Mouse (Mus musculus) MEL (cell line): Measurements from ENCODE around the gene Tmem144. TPM values are rescaled to one million over a fixed set of nuclear protein-coding genes. Genes with fewer than 3 reads are reported as not detected.

Experiments
- DNase-seq: peaks from one replicate; pipeline ENCODE4 v3.0.0; 2011; ENCODE audit warnings: low read depth, low spot score
- H3K27ac ChIP-seq: 2 replicates; pipeline ENCODE4 v1.5.1; 2012; ENCODE audit warnings: low read depth, mild to moderate bottlenecking, control low read depth, low read length, moderate library complexity; ENCODE audit not compliant: control insufficient read depth
- H3K27me3 ChIP-seq, 2 experiments: fragments of 150-350 bp in 1 of 2; sonication (generic) in 1 of 2; 2 replicates each; pipeline ENCODE4 v1.6.1; 2012; ENCODE audit warnings: low read length in 2 of 2, mild to moderate bottlenecking in 2 of 2, improper control_type of control experiment in 1 of 2, moderate library complexity in 1 of 2; ENCODE audit not compliant: insufficient read depth in 2 of 2, control insufficient read depth in 1 of 2
- H3K36me3 ChIP-seq, 2 experiments: 2 replicates each; pipeline ENCODE4 v1.6.1; 2012 to 2014; ENCODE audit warnings: low read length in 2 of 2, improper control_type of control experiment in 1 of 2, inconsistent platforms in 1 of 2, mild to moderate bottlenecking in 1 of 2; ENCODE audit not compliant: insufficient read depth in 2 of 2, control insufficient read depth in 1 of 2
- H3K4me1 ChIP-seq, 2 experiments: fragments of 150-350 bp in 1 of 2; sonication (generic) in 1 of 2; 2 replicates each; pipeline ENCODE4 v1.6.1; 2012; ENCODE audit warnings: low read length in 2 of 2, improper control_type of control experiment in 1 of 2, mild to moderate bottlenecking in 1 of 2; ENCODE audit not compliant: insufficient read depth in 2 of 2, control insufficient read depth in 1 of 2
- H3K4me3 ChIP-seq, 2 experiments: fragments of 150-350 bp in 1 of 2; sonication (generic) in 1 of 2; 2 replicates each; pipeline ENCODE4 v1.5.1; 2012; ENCODE audit warnings: low read depth in 2 of 2, low read length in 2 of 2, mild to moderate bottlenecking in 2 of 2, moderate library complexity in 2 of 2, control low read depth in 1 of 2, improper control_type of control experiment in 1 of 2; ENCODE audit not compliant: control insufficient read depth in 1 of 2, insufficient read depth in 1 of 2
- H3K79me2 ChIP-seq: 2 replicates; pipeline ENCODE4 v1.6.1; 2012; ENCODE audit warnings: mild to moderate bottlenecking, low read length, moderate library complexity; ENCODE audit not compliant: control insufficient read depth, poor library complexity, insufficient read depth
- H3K9ac ChIP-seq: 2 replicates; pipeline ENCODE4 v1.6.1; 2012; ENCODE audit warnings: low read depth, mild to moderate bottlenecking, control low read depth, low read length, moderate library complexity; ENCODE audit not compliant: control insufficient read depth, poor library complexity, severe bottlenecking
- H3K9me3 ChIP-seq: fragments of 150-350 bp; sonication (generic); replicated peaks from 2 replicates; pipeline ENCODE4 v1.6.1; 2012; ENCODE audit warnings: mild to moderate bottlenecking, low read length, improper control_type of control experiment, moderate library complexity; ENCODE audit not compliant: insufficient read depth
- BHLHE40 ChIP-seq: IDR thresholded peaks from 2 replicates; pipeline ENCODE4 v1.6.1; 2012; ENCODE audit warnings: low read depth, mild to moderate bottlenecking, inconsistent platforms, low read length, improper control_type of control experiment, borderline replicate concordance
- CTCF ChIP-seq, 3 experiments: IDR thresholded peaks in 2 of 3; conservative IDR thresholded peaks in 1 of 3; 2 replicates each; pipeline ENCODE4 v1.5.1; 2011 to 2012; ENCODE audit warnings: low read length in 3 of 3, low read depth in 2 of 3, mild to moderate bottlenecking in 2 of 3, improper control_type of control experiment in 1 of 3, inconsistent platforms in 1 of 3, mixed read lengths in 1 of 3, moderate library complexity in 1 of 3; ENCODE audit not compliant: control insufficient read depth in 1 of 3, insufficient read depth in 1 of 3, poor library complexity in 1 of 3, severe bottlenecking in 1 of 3
- E2F4 ChIP-seq: IDR thresholded peaks from 2 replicates; pipeline ENCODE4 v1.6.1; 2011; ENCODE audit warnings: low read depth, low read length, improper control_type of control experiment, borderline replicate concordance
- EP300 ChIP-seq, 2 experiments: IDR thresholded peaks; 2 replicates each; pipeline ENCODE4 v1.6.1; 2011; ENCODE audit warnings: improper control_type of control experiment in 2 of 2, low read length in 2 of 2, low read depth in 1 of 2, mild to moderate bottlenecking in 1 of 2
- ETS1 ChIP-seq: IDR thresholded peaks from 2 replicates; pipeline ENCODE4 v1.6.1; 2012; ENCODE audit warnings: low read depth, mild to moderate bottlenecking, inconsistent platforms, low read length, improper control_type of control experiment, moderate library complexity
- GABPA ChIP-seq: IDR thresholded peaks from 2 replicates; pipeline ENCODE4 v1.6.1; 2012; ENCODE audit warnings: low read depth, mild to moderate bottlenecking, inconsistent platforms, low read length, improper control_type of control experiment, moderate library complexity
- GATA1 ChIP-seq: IDR thresholded peaks from 2 replicates; pipeline ENCODE4 v1.6.1; 2011; ENCODE audit warnings: low read depth, low read length, improper control_type of control experiment
- HCFC1 ChIP-seq: IDR thresholded peaks from 2 replicates; pipeline ENCODE4 v1.6.1; 2012; ENCODE audit warnings: low read depth, mild to moderate bottlenecking, inconsistent platforms, low read length, improper control_type of control experiment, moderate library complexity
- KAT2A ChIP-seq: conservative IDR thresholded peaks from 2 replicates; pipeline ENCODE4 v1.6.1; 2012; ENCODE audit warnings: low read depth, low read length, improper control_type of control experiment, inconsistent platforms
- MAFK ChIP-seq: IDR thresholded peaks from 2 replicates; pipeline ENCODE4 v1.6.1; 2011; ENCODE audit warnings: low read depth, mild to moderate bottlenecking, low read length, improper control_type of control experiment, borderline replicate concordance
- MEF2A ChIP-seq: IDR thresholded peaks from 2 replicates; pipeline ENCODE4 v1.6.1; 2014; ENCODE audit warnings: low read depth, mild to moderate bottlenecking, inconsistent platforms, low read length, improper control_type of control experiment; ENCODE audit not compliant: poor library complexity, insufficient replicate concordance, severe bottlenecking; ENCODE audit errors: extremely low read depth
- MXI1 ChIP-seq: IDR thresholded peaks from 2 replicates; pipeline ENCODE4 v1.6.1; 2011; ENCODE audit warnings: mild to moderate bottlenecking, low read depth, low read length, improper control_type of control experiment
- NRF1 ChIP-seq: IDR thresholded peaks from 2 replicates; pipeline ENCODE4 v1.6.1; 2014; ENCODE audit warnings: low read depth, mild to moderate bottlenecking, inconsistent platforms, low read length, improper control_type of control experiment, moderate library complexity; ENCODE audit not compliant: poor library complexity, insufficient read depth, severe bottlenecking
- POLR2A ChIP-seq, 2 experiments: IDR thresholded peaks; 2 replicates each; pipeline ENCODE4 v1.6.1; 2011 to 2012; ENCODE audit warnings: low read length in 2 of 2, mild to moderate bottlenecking in 2 of 2, control low read depth in 1 of 2, improper control_type of control experiment in 1 of 2, low read depth in 1 of 2, moderate library complexity in 1 of 2; ENCODE audit not compliant: control insufficient read depth in 1 of 2, insufficient read depth in 1 of 2, poor library complexity in 1 of 2
- POLR2AphosphoS2 ChIP-seq: IDR thresholded peaks from 2 replicates; pipeline ENCODE4 v1.6.1; 2011; ENCODE audit warnings: low read length, improper control_type of control experiment
- POLR2AphosphoS5 ChIP-seq: IDR thresholded peaks from 2 replicates; pipeline ENCODE4 v1.6.1; 2012; ENCODE audit warnings: low read depth, borderline replicate concordance, mild to moderate bottlenecking, inconsistent platforms, low read length, moderate library complexity, mixed read lengths
- RCOR1 ChIP-seq: IDR thresholded peaks from 2 replicates; pipeline ENCODE4 v1.6.1; 2012; ENCODE audit warnings: low read depth, mild to moderate bottlenecking, inconsistent platforms, low read length, improper control_type of control experiment
- SMC3 ChIP-seq: IDR thresholded peaks from 2 replicates; pipeline ENCODE4 v1.6.1; 2011; ENCODE audit warnings: low read depth, low read length, improper control_type of control experiment
- UBTF ChIP-seq: IDR thresholded peaks from 2 replicates; pipeline ENCODE4 v1.6.1; 2012; ENCODE audit warnings: low read depth, mild to moderate bottlenecking, inconsistent platforms, low read length, improper control_type of control experiment, moderate library complexity, borderline replicate concordance; ENCODE audit not compliant: insufficient read depth
- USF1 ChIP-seq: IDR thresholded peaks from 2 replicates; pipeline ENCODE4 v1.6.1; 2014; ENCODE audit warnings: low read depth, mild to moderate bottlenecking, inconsistent platforms, low read length, improper control_type of control experiment, moderate library complexity
- ZKSCAN1 ChIP-seq: IDR thresholded peaks from 2 replicates; pipeline ENCODE4 v1.6.1; 2012; ENCODE audit warnings: low read depth, mild to moderate bottlenecking, inconsistent platforms, low read length, improper control_type of control experiment, moderate library complexity
- ZMIZ1 ChIP-seq: IDR thresholded peaks from 2 replicates; pipeline ENCODE4 v1.6.1; 2012; ENCODE audit warnings: low read depth, mild to moderate bottlenecking, inconsistent platforms, low read length, improper control_type of control experiment, moderate library complexity
- polyA plus RNA-seq, 2 experiments: library from polyadenylated mRNA; stranded (reverse) in 1 of 2; unstranded in 1 of 2; fragments of >175 nt in 1 of 2; fragments of >200 nt in 1 of 2; gene quantifications; 2 replicates each; pipeline versions ENCODE4 v1.2.1 to v1.2.4; 2012; ENCODE audit warnings: low replicate concordance in 2 of 2, low read depth in 1 of 2; ENCODE audit not compliant: insufficient read length in 2 of 2, insufficient read depth in 1 of 2, missing spikeins in 1 of 2
- total RNA-seq: library from RNA; depleted of rRNA; stranded (reverse); fragments of 300-350 nt; gene quantifications from 2 replicates; pipeline ENCODE4 v1.2.3, GENCODE M21; 2012

Tmem144 gene
- total and polyA plus RNA-seq, 3 experiments: 0.04 to 0.25 TPM; not detected in 1

GRCm38 (mm10) chr3:79821131-79821530 is 31.4 kb downstream of the Tmem144 start:
- Histone ChIP-seq H3K9ac (no peak overlapping the region), H3K4me3 (no peak overlapping the region), H3K27me3 (no peaks in the 10 kb centered on the region; a peak in 1 of 4 replicates), H3K79me2 (no peaks in the 10 kb centered on the region), H3K27ac (no peak overlapping the region), H3K4me1 (peaks cover 0 to 6% of the 10 kb centered on the region in 2 experiments; a peak in 2 of 4 replicates), H3K9me3 (no peaks in the 10 kb centered on the region), H3K36me3 (no peaks in the 10 kb centered on the region)
- TF ChIP-seq SMC3 (no peak), ZKSCAN1 (no peak), NRF1 (no peak)
- DNase-seq: no peak

DNA sequence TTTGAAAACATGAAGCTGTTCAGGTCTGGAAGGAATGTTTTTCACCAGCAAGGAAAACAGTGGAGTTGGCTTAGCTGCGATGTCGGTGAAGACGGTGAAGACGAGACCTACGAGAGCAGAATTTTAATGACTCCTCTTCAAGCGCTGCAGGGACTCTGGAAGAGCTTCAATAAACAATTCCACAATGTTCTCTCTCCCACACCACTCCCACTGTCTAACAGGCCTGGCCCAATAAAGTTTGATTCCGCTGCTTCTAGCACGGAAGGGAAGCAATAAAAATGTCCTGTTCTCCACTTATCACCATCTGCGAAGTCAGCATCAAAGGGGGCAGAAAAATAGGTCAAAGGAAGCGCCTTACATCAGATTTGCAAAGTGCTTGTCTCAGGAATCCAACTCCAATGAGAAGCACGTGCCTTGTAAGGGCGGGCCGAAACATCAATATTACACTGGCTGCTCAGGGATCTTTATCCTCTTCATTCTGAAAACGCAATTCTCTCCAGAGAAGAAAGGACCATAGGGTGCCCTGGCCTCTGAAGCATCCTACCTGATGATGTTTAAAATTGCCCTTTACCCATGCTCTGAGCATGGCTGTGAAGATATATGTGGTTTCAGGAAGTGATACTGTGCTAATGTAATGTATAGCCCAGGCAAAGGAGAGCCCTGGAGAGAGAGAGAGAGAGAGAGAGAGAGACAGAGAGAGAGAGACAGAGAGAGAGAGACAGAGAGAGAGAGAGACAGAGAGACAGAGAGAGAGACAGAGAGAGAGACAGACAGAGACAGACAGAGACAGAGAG is 34.2 kb downstream of the Tmem144 start:
- H3K9ac ChIP-seq: no peak overlapping the region
- no peak for TF ChIP-seq ZMIZ1
- TF ChIP-seq ETS1: no peak
- no peak for TF ChIP-seq E2F4
- no peak for TF ChIP-seq EP300 (IDR thresholded peaks at IDR 0.05; ENCODE audit: low read depth in 1 of 2, low read length in 2 of 2)
- TF ChIP-seq GABPA: no peak
- TF ChIP-seq HCFC1: no peak
- TF ChIP-seq RCOR1: no peak
- no peak for TF ChIP-seq MXI1
- TF ChIP-seq CTCF (IDR thresholded peaks at IDR 0.05 in 2 of 3, conservative IDR thresholded peaks at IDR 0.05 in 1 of 3; ENCODE audit: control insufficient read depth in 1 of 3, insufficient read depth in 1 of 3, low read depth in 2 of 3, low read length in 3 of 3, poor library complexity in 1 of 3, severe bottlenecking in 1 of 3): no peak
- TF ChIP-seq POLR2AphosphoS5: no peak
- TF ChIP-seq MEF2A: no peak
- TF ChIP-seq GATA1: no peak
- TF ChIP-seq MAFK: no peak
- TF ChIP-seq USF1: no peak
- no peak for TF ChIP-seq SMC3
- no peak for TF ChIP-seq POLR2AphosphoS2
- TF ChIP-seq POLR2A (IDR thresholded peaks at IDR 0.05; ENCODE audit: control insufficient read depth in 1 of 2, insufficient read depth in 1 of 2, low read depth in 1 of 2, low read length in 2 of 2, poor library complexity in 1 of 2): no peak
- no peak for TF ChIP-seq KAT2A
- TF ChIP-seq UBTF: no peak
- TF ChIP-seq BHLHE40: no peak
- H3K27me3 ChIP-seq: no peaks in the 10 kb centered on the region; a peak in 1 of 4 replicates
- H3K36me3 ChIP-seq: peaks cover 0 to 3% of the 10 kb centered on the region in 2 experiments; a peak in 2 of 4 replicates
- no peak for DNase-seq
- H3K4me3 ChIP-seq: no peak overlapping the region
- H3K79me2 ChIP-seq: no peaks in the 10 kb centered on the region
- no peak overlapping the region for H3K27ac ChIP-seq
- H3K4me1 ChIP-seq: peaks cover 0 to 2% of the 10 kb centered on the region in 2 experiments; a peak in 1 of 4 replicates
- no peaks in the 10 kb centered on the region for H3K9me3 ChIP-seq
